Mouse (Mus musculus): Measurements from ENCODE around the gene Mrpl55. TPM values are rescaled to one million over a fixed set of nuclear protein-coding genes. Genes with fewer than 3 reads are reported as not detected.

Gene Mrpl55
- polyA plus RNA-seq, 1 experiment from 2014 or later = 74.0 TPM

- H3K27ac ChIP-seq (ENCODE audit: low read length) = no peak overlapping the region
- H3K36me3 ChIP-seq (ENCODE audit: insufficient read depth, low read length) = no peaks in the 10 kb centered on the region
- TF ChIP-seq EP300 (IDR thresholded peaks at IDR 0.05) (no peak), CTCF (IDR thresholded peaks at IDR 0.05) (no peak)
- no peak overlapping the region for H3K4me3 ChIP-seq (ENCODE audit: low read depth, low read length)
- no peaks in the 10 kb centered on the region for H3K4me1 ChIP-seq (ENCODE audit: insufficient read depth, low read depth, low read length)
- DNase-seq (ENCODE audit: low spot score) (no peak), ATAC-seq (peak; percentile 58; the same call in 1 of the 2 replicates)
- H3K4me2 ChIP-seq (replicated peaks; ENCODE audit: low read depth, low read length) = no peak overlapping the region
- H3K27me3 ChIP-seq (replicated peaks; ENCODE audit: insufficient read depth, low read length) = peaks cover 4% of the 10 kb centered on the region; the same call in 1 of the 2 replicates
- no peak overlapping the region for H3K9ac ChIP-seq (replicated peaks; ENCODE audit: low read depth)
- 57% methylated on average over 4 of the region's 4 CpGs for WGBS
- no peaks in the 10 kb centered on the region for H3K9me3 ChIP-seq (ENCODE audit: low read length)
These were observed 31.7 kb upstream of the Mrpl55 start for GRCm38 (mm10) chr11:59170549-59170948.

DNA sequence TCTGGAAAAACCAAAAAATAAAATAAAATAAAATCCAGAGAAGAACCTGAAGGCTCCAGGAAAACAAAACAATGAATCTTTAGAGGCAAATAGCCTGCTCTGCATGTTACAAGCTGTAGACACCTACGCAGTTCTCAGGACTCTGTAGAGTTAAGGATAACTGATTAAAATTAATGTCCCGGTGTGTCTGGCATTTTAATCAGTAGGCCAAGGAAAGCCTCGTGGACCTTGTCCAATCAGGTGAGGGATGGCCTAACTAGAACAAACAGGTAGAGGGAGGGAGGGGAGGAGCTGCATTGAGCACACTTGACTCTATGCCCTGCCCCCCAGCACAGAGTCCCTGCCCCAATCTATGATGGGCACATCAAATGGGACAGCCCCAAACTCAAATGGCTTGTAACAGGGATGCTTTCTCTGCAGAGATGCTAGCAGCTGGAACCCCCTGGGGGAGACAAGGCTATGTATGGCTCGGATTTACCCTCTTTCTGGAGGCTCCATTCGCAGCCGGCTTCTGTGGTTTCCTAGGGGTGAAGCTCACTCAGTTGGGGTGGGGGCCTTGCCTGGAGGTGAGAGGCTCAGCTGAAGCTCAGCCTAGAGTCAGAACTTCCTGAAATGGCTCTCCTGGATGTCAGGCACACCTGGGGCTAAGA, 28.0 kb upstream of the Mrpl55 start:
- no peak overlapping the region for H3K4me3 ChIP-seq (ENCODE audit: low read depth, low read length)
- no peak overlapping the region for H3K4me2 ChIP-seq (replicated peaks; ENCODE audit: low read depth, low read length)
- no peaks in the 10 kb centered on the region for H3K36me3 ChIP-seq (ENCODE audit: insufficient read depth, low read length)
- H3K27me3 ChIP-seq (replicated peaks; ENCODE audit: insufficient read depth, low read length) = peaks cover 33% of the 10 kb centered on the region
- no peak for DNase-seq (ENCODE audit: low spot score)
- TF ChIP-seq CTCF (IDR thresholded peaks at IDR 0.05) (no peak), EP300 (IDR thresholded peaks at IDR 0.05) (no peak)
- H3K27ac ChIP-seq (ENCODE audit: low read length) = no peak overlapping the region
- no peak for ATAC-seq
- H3K9me3 ChIP-seq (ENCODE audit: low read length) = no peaks in the 10 kb centered on the region
- H3K9ac ChIP-seq (replicated peaks; ENCODE audit: low read depth) = no peak overlapping the region
- no peaks in the 10 kb centered on the region for H3K4me1 ChIP-seq (ENCODE audit: insufficient read depth, low read depth, low read length)
- WGBS = 50% methylated on average over 6 of the region's 6 CpGs

DNA sequence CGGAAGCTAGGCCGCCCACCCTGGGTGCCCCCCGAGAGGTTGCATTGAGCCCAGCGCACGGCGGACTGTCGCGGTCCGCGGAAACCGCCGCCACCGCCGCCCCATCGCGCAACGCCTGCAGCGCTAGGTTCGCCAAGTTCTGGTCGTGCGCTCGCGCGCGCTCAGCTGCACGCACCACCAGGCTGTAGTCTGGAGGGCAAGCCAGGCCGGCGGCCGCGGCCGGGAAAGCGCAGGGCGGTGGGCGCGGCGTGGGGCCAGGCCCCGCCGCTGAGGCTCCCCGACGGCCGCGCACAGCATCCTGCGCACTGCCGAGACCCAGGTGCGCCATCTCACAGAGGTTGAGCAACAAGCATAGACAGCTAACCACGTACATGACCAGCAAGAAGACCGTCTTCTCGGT, 25.8 kb upstream of the Mrpl55 start:
- H3K27me3 ChIP-seq (replicated peaks; ENCODE audit: insufficient read depth, low read length) = peaks cover 33% of the 10 kb centered on the region
- ATAC-seq = 0 out of 2 replicates have a peak, but pooled peaks have one; percentile 8

DNA sequence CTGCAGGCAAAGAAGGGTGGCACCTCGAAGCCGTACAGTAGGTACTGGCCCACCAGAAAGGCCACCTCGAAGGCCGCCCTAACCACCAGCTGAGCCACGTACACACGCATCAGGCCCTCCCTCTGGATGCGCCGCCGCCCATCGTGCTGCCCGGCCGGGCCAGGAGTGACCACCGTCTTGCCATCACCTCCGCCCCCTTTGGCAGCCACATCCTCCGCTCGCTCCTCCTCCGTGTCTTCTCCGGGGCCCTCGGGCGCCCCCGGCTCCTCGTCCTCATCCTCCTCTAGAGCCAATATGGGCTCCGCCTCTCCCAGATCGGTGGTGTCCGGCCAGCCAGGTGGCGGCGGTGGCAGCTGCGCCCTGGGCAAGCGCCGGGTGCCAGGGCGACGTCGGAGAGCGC, 25.4 kb upstream of the Mrpl55 start:
- no peak for DNase-seq (ENCODE audit: low spot score)
- Histone ChIP-seq H3K4me1 (ENCODE audit: insufficient read depth, low read depth, low read length) (no peaks in the 10 kb centered on the region), H3K36me3 (ENCODE audit: insufficient read depth, low read length) (no peaks in the 10 kb centered on the region), H3K4me3 (ENCODE audit: low read depth, low read length) (peak overlapping the region; percentile 17), H3K4me2 (replicated peaks; ENCODE audit: low read depth, low read length) (peak overlapping the region; percentile 44), H3K9me3 (ENCODE audit: low read length) (no peaks in the 10 kb centered on the region), H3K27ac (ENCODE audit: low read length) (no peak overlapping the region), H3K27me3 (replicated peaks; ENCODE audit: insufficient read depth, low read length) (peaks cover 33% of the 10 kb centered on the region), H3K9ac (replicated peaks; ENCODE audit: low read depth) (no peak overlapping the region)
- no peak for TF ChIP-seq CTCF (IDR thresholded peaks at IDR 0.05)
- no peak for TF ChIP-seq EP300 (IDR thresholded peaks at IDR 0.05)
- peak; percentile 26; the same call in 1 of the 2 replicates for ATAC-seq
- WGBS = 5% methylated on average over 34 of the region's 34 CpGs

More for the DNA sequence above, 25.8 kb upstream of the Mrpl55 start:
- TF ChIP-seq EP300 (IDR thresholded peaks at IDR 0.05) (no peak), CTCF (IDR thresholded peaks at IDR 0.05) (no peak)
- Histone ChIP-seq H3K36me3 (ENCODE audit: insufficient read depth, low read length) (no peaks in the 10 kb centered on the region), H3K9me3 (ENCODE audit: low read length) (no peaks in the 10 kb centered on the region), H3K4me1 (ENCODE audit: insufficient read depth, low read depth, low read length) (no peaks in the 10 kb centered on the region), H3K4me2 (replicated peaks; ENCODE audit: low read depth, low read length) (peak overlapping the region; percentile 44), H3K27ac (ENCODE audit: low read length) (no peak overlapping the region), H3K4me3 (ENCODE audit: low read depth, low read length) (peak overlapping the region; percentile 17), H3K9ac (replicated peaks; ENCODE audit: low read depth) (no peak overlapping the region)
- no peak for DNase-seq (ENCODE audit: low spot score)
- 3% methylated on average over 46 of the region's 48 CpGs for WGBS

DNA sequence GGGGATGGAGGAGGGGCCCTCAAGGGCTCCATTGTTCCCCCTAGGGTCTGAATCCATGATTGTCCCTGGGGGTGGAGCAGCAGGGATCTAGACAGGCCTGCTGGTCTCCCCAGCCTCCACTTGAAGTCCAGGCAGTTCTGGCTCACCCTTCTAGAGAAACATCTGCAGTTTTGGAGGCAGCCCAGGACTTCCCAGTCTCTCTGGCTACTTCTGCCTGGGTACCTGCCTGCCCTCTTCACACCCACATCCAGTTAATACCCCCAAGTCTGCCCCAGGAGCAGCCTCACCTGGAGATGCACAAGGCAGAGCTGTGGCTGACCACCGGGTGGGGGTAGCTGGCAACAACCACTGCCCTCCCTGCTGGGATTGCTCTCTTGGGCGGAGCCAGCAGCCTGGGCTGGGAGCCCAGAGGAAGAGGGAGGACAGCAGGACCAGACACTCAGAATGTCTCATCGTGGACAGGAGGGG, 19.4 kb upstream of the Mrpl55 start, which contains the start of gene Gjc2:
Gene Gjc2 (minus strand): TSS at position 350 of the 468 bp plus-strand sequence.
- peaks cover 3% of the 10 kb centered on the region; the same call in 1 of the 2 replicates for H3K4me1 ChIP-seq (ENCODE audit: insufficient read depth, low read depth, low read length)
- H3K27me3 ChIP-seq (replicated peaks; ENCODE audit: insufficient read depth, low read length) = peaks cover 6% of the 10 kb centered on the region; the same call in 1 of the 2 replicates
- peak; percentile 56 for DNase-seq (ENCODE audit: low spot score)
- ATAC-seq = peak; percentile 66
- H3K9me3 ChIP-seq (ENCODE audit: low read length) = no peaks in the 10 kb centered on the region
- 0 out of 2 replicates have a peak within 1 kb of the TSS, but pooled peaks have one; percentile 17 for H3K4me2 ChIP-seq (replicated peaks; ENCODE audit: low read depth, low read length)
- peak within 1 kb of the TSS; percentile 59 for H3K27ac ChIP-seq (ENCODE audit: low read length)
- H3K4me3 ChIP-seq (ENCODE audit: low read depth, low read length) = no peak within 1 kb of the TSS
- 0 out of 2 replicates have a peak, but pooled peaks cover 12% of the 10 kb centered on the region for H3K36me3 ChIP-seq (ENCODE audit: insufficient read depth, low read length)
- 35% methylated on average over 3 of the region's 3 CpGs for WGBS
- no peak within 1 kb of the TSS for H3K9ac ChIP-seq (replicated peaks; ENCODE audit: low read depth)
- no peak for TF ChIP-seq EP300 (IDR thresholded peaks at IDR 0.05)

- 22% methylated on average over 3 of the region's 3 CpGs for WGBS
- 0 out of 2 replicates have a peak overlapping the region, but pooled peaks have one; percentile 17 for H3K4me2 ChIP-seq (replicated peaks; ENCODE audit: low read depth, low read length)
- no peak for TF ChIP-seq EP300 (IDR thresholded peaks at IDR 0.05)
- TF ChIP-seq CTCF (IDR thresholded peaks at IDR 0.05) = peak; percentile 89
- ATAC-seq (peak; percentile 76), DNase-seq (ENCODE audit: low spot score) (peak; percentile 85)
- 0 out of 2 replicates have a peak, but pooled peaks cover 12% of the 10 kb centered on the region for H3K36me3 ChIP-seq (ENCODE audit: insufficient read depth, low read length)
- H3K27me3 ChIP-seq (replicated peaks; ENCODE audit: insufficient read depth, low read length) = no peaks in the 10 kb centered on the region
- H3K9me3 ChIP-seq (ENCODE audit: low read length) = no peaks in the 10 kb centered on the region
- H3K9ac ChIP-seq (replicated peaks; ENCODE audit: low read depth) = no peak overlapping the region
- H3K4me3 ChIP-seq (ENCODE audit: low read depth, low read length) = no peak overlapping the region
- peak overlapping the region; percentile 59 for H3K27ac ChIP-seq (ENCODE audit: low read length)
- H3K4me1 ChIP-seq (ENCODE audit: insufficient read depth, low read depth, low read length) = peaks cover 3% of the 10 kb centered on the region; the same call in 1 of the 2 replicates
These were observed 18.5 kb upstream of the Mrpl55 start for GRCm38 (mm10) chr11:59183821-59184220.

Measured in lung, postnatal 0 days (tissue).